ENCODE assay signal across 27 mouse cellular contexts in the genomic region with DNA sequence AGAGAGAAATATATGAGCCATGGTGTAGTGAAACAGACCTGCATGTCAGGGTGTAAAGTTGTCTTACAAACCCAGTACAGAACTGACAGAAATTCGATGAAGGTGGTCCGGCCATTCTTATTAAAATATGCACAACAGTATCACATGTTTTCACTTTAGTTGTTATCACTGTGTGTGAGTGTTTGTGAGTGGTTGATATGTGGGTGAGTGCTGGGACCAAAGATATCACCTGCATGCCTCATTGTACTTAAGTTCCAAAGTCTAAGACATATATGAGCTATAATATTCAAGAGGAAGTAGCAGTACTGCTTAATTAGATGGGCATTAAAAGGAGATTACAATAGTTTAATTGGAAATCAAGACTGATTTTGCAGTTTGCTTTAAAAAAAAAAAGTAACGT. TPM values are rescaled to one million over a fixed set of nuclear protein-coding genes. Genes with fewer than 3 reads are reported as not detected.
DNase-seq lines count a peak whose midpoint lies in the region; ATAC-seq lines count a peak whose summit lies in the region.
"Had no signal": no experiment of that assay in that cellular context is flagged by ENCODE, and none has a peak within 500 bp of the region (broad histone marks: within the 10 kb centered on the region; RNA-seq: fewer than 3 reads in every experiment).

No protein-coding gene starts in this region.

- H3K9me3 ChIP-seq in liver, embryonic 11.5 days (ENCODE audit: control insufficient read depth, low read length), result no peaks in the 10 kb centered on the region
- 0 out of 2 replicates have a peak, but pooled peaks cover 4% of the 10 kb centered on the region for H3K9me3 ChIP-seq in liver, embryonic 12.5 days (replicated peaks)
- no peaks in the 10 kb centered on the region for H3K9me3 ChIP-seq in liver, embryonic 15.5 days (replicated peaks)
- H3K9me3 ChIP-seq: embryonic facial prominence, embryonic 10.5 days; embryonic facial prominence, embryonic 13.5 days; forebrain, embryonic 12.5 days; forebrain, embryonic 15.5 days; heart, embryonic 10.5 days; heart, embryonic 13.5 days had no signal

- DNase-seq in liver, embryonic 11.5 days (ENCODE audit: low spot score), result no peak
- DNase-seq in liver, result no peak
- DNase-seq in embryo, embryonic 10 days (ENCODE audit: low spot score), result no peak
- DNase-seq in thymus, postnatal 25 days, result no peak
- no peak for DNase-seq in urinary bladder, postnatal 4 days (ENCODE audit: low spot score in 2 of 2)
- DNase-seq: adrenal gland, adult 8-10 months; adrenal gland, postnatal 25 days; cerebellum, adult 18-20 months; cerebellum, adult 9-11 months; cerebellum, postnatal 25 days; gastrocnemius, postnatal 10 days; gastrocnemius, postnatal 36 days; heart, adult 2 months; heart, postnatal 14 days; heart, postnatal 4 days had no signal

- H3K4me2 ChIP-seq in liver, embryonic 11.5 days, result peak overlapping the region; percentile 11; the same call in 1 of the 2 replicates
- H3K4me2 ChIP-seq in liver, embryonic 12.5 days, result peak overlapping the region; percentile 5; the same call in 1 of the 2 replicates
- H3K4me2 ChIP-seq in liver, embryonic 15.5 days, result peak overlapping the region; percentile 6; the same call in 1 of the 2 replicates
- H3K4me2 ChIP-seq: embryonic facial prominence, embryonic 13.5 days; forebrain, embryonic 12.5 days; forebrain, embryonic 15.5 days had no signal

- H3K4me1 ChIP-seq in liver, embryonic 11.5 days (replicated peaks; ENCODE audit: control insufficient read depth, insufficient read depth, low read length), result peaks cover 12% of the 10 kb centered on the region
- H3K4me1 ChIP-seq in liver, embryonic 12.5 days, result peaks cover 44% of the 10 kb centered on the region
- peaks cover 47% of the 10 kb centered on the region for H3K4me1 ChIP-seq in liver, embryonic 15.5 days (replicated peaks)
- H3K4me1 ChIP-seq: forebrain, embryonic 15.5 days had no signal

- peak; percentile 73; the same call in 1 of the 2 replicates for ATAC-seq in liver, embryonic 11.5 days (replicated peaks; ENCODE audit: low FRiP score)
- ATAC-seq in liver, embryonic 12.5 days, result peak; percentile 78
- peak; percentile 74 for ATAC-seq in liver, embryonic 15.5 days (ENCODE audit: insufficient read depth)
- ATAC-seq: activated CD4-positive, CD25-positive, alpha-beta regulatory T cell, adult 4 months; CD4-positive, CD25-positive, alpha-beta regulatory T cell, adult 4 months; forebrain, embryonic 15.5 days; hindbrain, embryonic 16.5 days had no signal

- 73% methylated on average over 3 of the region's 3 CpGs for WGBS in liver, embryonic 11.5 days
- 51% methylated on average over 3 of the region's 3 CpGs for WGBS in liver, embryonic 12.5 days (ENCODE audit: insufficient replicate concordance)
- WGBS in liver, embryonic 15.5 days (ENCODE audit: insufficient replicate concordance), result 34% methylated on average over 3 of the region's 3 CpGs

- no peak overlapping the region for H3K27ac ChIP-seq in liver, embryonic 11.5 days (ENCODE audit: low read depth, low read length)
- no peak overlapping the region for H3K27ac ChIP-seq in liver, embryonic 12.5 days
- peak overlapping the region; percentile 51; the same call in 1 of the 2 replicates for H3K27ac ChIP-seq in liver, embryonic 15.5 days (replicated peaks)
- H3K27ac ChIP-seq: embryonic facial prominence, embryonic 10.5 days; embryonic facial prominence, embryonic 13.5 days; forebrain, embryonic 12.5 days; forebrain, embryonic 15.5 days; heart, adult 2 months; heart, embryonic 13.5 days had no signal

- no peak overlapping the region for H3K4me3 ChIP-seq in liver, embryonic 11.5 days (ENCODE audit: low read depth, low read length)
- no peak overlapping the region for H3K4me3 ChIP-seq in liver, embryonic 12.5 days
- no peak overlapping the region for H3K4me3 ChIP-seq in liver, embryonic 15.5 days (replicated peaks)
- H3K4me3 ChIP-seq: embryonic facial prominence, embryonic 10.5 days; embryonic facial prominence, embryonic 13.5 days; erythroblast, embryonic 14.5 days; forebrain, embryonic 12.5 days; forebrain, embryonic 15.5 days; heart, adult 2 months; heart, embryonic 10.5 days; heart, embryonic 13.5 days had no signal

- no peaks in the 10 kb centered on the region for H3K27me3 ChIP-seq in liver, embryonic 11.5 days (replicated peaks; ENCODE audit: control insufficient read depth, insufficient read depth, low read length)
- H3K27me3 ChIP-seq in liver, embryonic 12.5 days (replicated peaks), result 0 out of 2 replicates have a peak, but pooled peaks cover 4% of the 10 kb centered on the region
- H3K27me3 ChIP-seq in liver, embryonic 15.5 days, result no peaks in the 10 kb centered on the region
- H3K27me3 ChIP-seq: embryonic facial prominence, embryonic 13.5 days; forebrain, embryonic 15.5 days; heart, embryonic 13.5 days had no signal

- no peak overlapping the region for H3K9ac ChIP-seq in liver, embryonic 11.5 days (ENCODE audit: low read depth, low read length)
- peak overlapping the region; percentile 17; the same call in 1 of the 2 replicates for H3K9ac ChIP-seq in liver, embryonic 12.5 days
- no peak overlapping the region for H3K9ac ChIP-seq in liver, embryonic 15.5 days
- H3K9ac ChIP-seq: embryonic facial prominence, embryonic 13.5 days; forebrain, embryonic 12.5 days; forebrain, embryonic 15.5 days; heart, embryonic 13.5 days had no signal

- H3K36me3 ChIP-seq in liver, embryonic 11.5 days (ENCODE audit: control insufficient read depth, insufficient read depth, low read length), result no peaks in the 10 kb centered on the region
- no peaks in the 10 kb centered on the region for H3K36me3 ChIP-seq in liver, embryonic 12.5 days
- no peaks in the 10 kb centered on the region for H3K36me3 ChIP-seq in liver, embryonic 15.5 days (replicated peaks)
- H3K36me3 ChIP-seq: embryonic facial prominence, embryonic 10.5 days; embryonic facial prominence, embryonic 13.5 days; forebrain, embryonic 12.5 days; forebrain, embryonic 15.5 days; heart, embryonic 10.5 days; heart, embryonic 13.5 days had no signal

RNA-seq across cellular contexts. Expression of a gene that starts 17.3 kb away (rescaled TPM):
- polyA plus RNA-seq in liver, embryonic 11.5 days (2014; fragmentation: Nextera tagmentation; extraction: Ambion mirVana), result 133 and 139 TPM in 2 replicates
- polyA plus RNA-seq in liver, embryonic 12.5 days (2016; fragmentation: Nextera tagmentation; extraction: Ambion mirVana), result 119 and 123 TPM in 2 replicates
- polyA plus RNA-seq in liver, embryonic 15.5 days (2015; fragmentation: Nextera tagmentation; extraction: Ambion mirVana), result 78.9 and 85.1 TPM in 2 replicates
